Mouse (Mus musculus): ENCODE measurements around the gene Mrps9. TPM values are rescaled to one million over a fixed set of nuclear protein-coding genes. Genes with fewer than 3 reads are reported as not detected.
A peak's percentile ranks its signal among the peaks of the same experiment; 100 is the strongest.

Gene Mrps9
- 47.9 and 49.5 TPM in 2 replicates for polyA plus RNA-seq (2016; fragmentation: Nextera tagmentation; extraction: Ambion mirVana)

DNA sequence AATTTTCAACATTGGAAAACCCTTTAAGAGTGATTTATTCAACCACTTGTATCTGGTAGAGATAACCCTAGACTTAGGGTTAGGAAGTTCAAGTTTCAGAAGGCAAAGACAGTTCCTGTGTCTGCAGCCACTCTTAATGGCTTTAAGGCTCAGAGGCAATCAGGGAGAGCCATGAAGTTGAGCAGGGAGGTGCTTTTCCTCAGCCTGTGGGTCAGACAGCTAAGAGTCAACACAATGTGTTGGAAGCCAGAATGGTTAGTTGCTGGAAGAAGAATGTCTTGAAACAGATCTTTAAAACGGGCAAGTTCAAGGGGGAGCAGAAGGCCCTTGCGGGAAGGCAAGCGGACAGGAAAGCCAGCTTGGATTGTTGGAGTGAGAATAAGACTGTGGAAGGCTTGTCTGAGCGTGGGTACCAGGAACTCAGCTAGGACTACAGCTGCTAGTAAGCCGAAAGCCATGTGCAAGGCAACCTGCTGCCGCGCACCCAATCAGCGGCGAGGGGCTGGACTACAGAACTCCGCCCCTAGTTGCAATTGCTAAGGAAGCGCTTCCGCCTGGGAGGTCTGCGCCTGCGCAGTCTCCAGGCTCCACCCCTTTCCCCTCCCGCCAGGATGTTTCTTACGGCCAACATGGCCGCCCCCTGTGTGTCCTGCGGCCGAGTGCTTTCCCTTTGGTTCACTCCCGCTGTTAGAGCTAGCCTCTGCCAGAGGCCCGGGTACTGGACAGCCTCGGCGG, at the start of gene Mrps9:
Gene Mrps9, plus strand, starts transcription at position 571 of the 735 bp plus-strand sequence.
- WGBS, result under 1% methylated on average over 23 of the region's 23 CpGs
- Histone ChIP-seq H3K9me3 (no peaks in the 10 kb centered on the region), H3K4me1 (peaks cover 4% of the 10 kb centered on the region), H3K27ac (peak within 1 kb of the TSS; percentile 13; the same call in 1 of the 2 replicates), H3K9ac (peak within 1 kb of the TSS; percentile 67), H3K36me3 (no peaks in the 10 kb centered on the region), H3K4me2 (replicated peaks) (peak within 1 kb of the TSS; percentile 84), H3K27me3 (no peaks in the 10 kb centered on the region), H3K4me3 (peak within 1 kb of the TSS; percentile 78)
- peak; percentile 99 for ATAC-seq (ENCODE audit: insufficient number of reproducible peaks, insufficient read depth, low FRiP score, low TSS enrichment)

DNA sequence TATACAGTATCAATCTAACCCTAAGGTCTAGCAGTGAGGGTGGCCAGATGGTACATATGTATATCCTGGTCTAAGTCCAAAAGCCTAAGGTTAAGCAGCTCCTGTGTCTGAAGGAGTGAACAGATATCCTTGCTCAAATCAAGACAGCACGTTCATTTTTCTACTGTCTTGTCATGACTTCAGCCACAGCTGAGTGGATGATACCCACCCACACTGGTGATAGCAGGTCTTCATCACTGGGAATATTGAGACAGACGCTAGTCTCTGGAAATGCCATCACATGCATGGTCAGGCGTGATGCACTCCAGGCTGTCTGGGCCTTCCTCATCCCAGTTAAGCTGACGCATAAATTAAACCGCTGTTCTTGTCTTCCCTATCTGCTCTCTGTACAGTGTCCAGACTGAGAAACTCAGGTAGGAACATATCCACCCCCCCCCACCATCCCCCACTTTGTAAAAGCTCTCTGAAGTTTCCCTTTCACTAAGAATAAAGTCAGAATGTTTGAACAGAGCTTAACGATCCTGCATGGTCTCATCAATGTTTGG, 37.7 kb upstream of the Mrps9 start:
- no peak overlapping the region for H3K4me2 ChIP-seq (replicated peaks)
- no peak overlapping the region for H3K27ac ChIP-seq
- no peaks in the 10 kb centered on the region for H3K9me3 ChIP-seq
- WGBS, result 88% methylated on average over 6 of the region's 6 CpGs
- ATAC-seq (ENCODE audit: insufficient number of reproducible peaks, insufficient read depth, low FRiP score, low TSS enrichment), result no peak
- no peak overlapping the region for H3K9ac ChIP-seq
- H3K4me1 ChIP-seq, result no peaks in the 10 kb centered on the region
- no peaks in the 10 kb centered on the region for H3K27me3 ChIP-seq
- no peaks in the 10 kb centered on the region for H3K36me3 ChIP-seq
- H3K4me3 ChIP-seq, result no peak overlapping the region

DNA sequence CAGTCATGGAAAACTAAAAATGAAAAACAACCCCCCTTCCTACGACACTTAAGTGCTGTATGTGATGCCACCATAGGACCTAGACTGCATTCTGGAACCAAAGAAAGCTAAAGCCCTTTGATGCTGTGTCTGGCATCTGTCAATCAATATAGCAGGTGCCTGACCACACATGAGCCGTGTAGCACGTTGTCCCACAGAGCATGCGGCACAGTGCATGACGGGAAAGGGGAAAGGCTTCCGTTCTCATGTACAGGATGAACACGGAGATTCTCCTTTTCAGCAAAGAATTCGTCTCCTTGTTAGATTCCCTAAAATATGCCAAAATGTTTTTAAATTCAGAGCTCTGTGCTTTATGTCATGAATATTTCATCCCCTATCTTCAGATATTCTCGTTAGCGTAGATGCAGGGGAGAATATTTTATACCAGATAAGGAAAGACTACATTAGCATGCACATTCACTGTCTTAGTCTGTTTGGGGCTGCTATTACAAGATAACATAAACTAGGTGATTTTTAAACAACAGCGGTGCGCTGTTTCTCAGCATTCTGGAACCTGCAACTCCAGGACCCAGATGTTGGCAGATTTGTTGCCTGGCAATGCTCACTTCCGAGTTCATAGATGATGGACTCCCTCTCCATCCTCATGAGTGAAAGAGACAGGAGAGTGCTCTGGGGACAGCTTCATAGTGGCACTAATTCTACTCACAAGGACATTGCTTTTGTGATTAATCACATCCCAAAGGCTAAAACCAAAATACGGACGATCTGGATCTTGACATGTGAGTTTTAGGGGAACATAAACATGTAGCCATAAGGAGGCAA, 36.0 kb upstream of the Mrps9 start:
- Histone ChIP-seq H3K27me3 (no peaks in the 10 kb centered on the region), H3K27ac (no peak overlapping the region), H3K4me3 (no peak overlapping the region), H3K4me1 (no peaks in the 10 kb centered on the region), H3K4me2 (replicated peaks) (no peak overlapping the region), H3K36me3 (no peaks in the 10 kb centered on the region), H3K9ac (no peak overlapping the region), H3K9me3 (no peaks in the 10 kb centered on the region)
- ATAC-seq (ENCODE audit: insufficient number of reproducible peaks, insufficient read depth, low FRiP score, low TSS enrichment), result no peak
- WGBS, result 86% methylated on average over 15 of the region's 15 CpGs

- Histone ChIP-seq H3K9me3 (no peaks in the 10 kb centered on the region), H3K27ac (peak overlapping the region; percentile 13; the same call in 1 of the 2 replicates)
- WGBS, result under 1% methylated on average over 21 of the region's 21 CpGs
Observed at GRCm38 (mm10) chr1:42851398-42851767, 350 bp downstream of the Mrps9 start.

GRCm38 (mm10) chr1:42851810-42852209, 777 bp downstream of the Mrps9 start:
- WGBS, result 2% methylated on average over 16 of the region's 16 CpGs
- peak overlapping the region; percentile 67 for H3K9ac ChIP-seq
- peak overlapping the region; percentile 84 for H3K4me2 ChIP-seq (replicated peaks)
- H3K4me3 ChIP-seq, result peak overlapping the region; percentile 78
- H3K36me3 ChIP-seq, result no peaks in the 10 kb centered on the region
- H3K27me3 ChIP-seq, result no peaks in the 10 kb centered on the region
- ATAC-seq (ENCODE audit: insufficient number of reproducible peaks, insufficient read depth, low FRiP score, low TSS enrichment), result no peak
- no peaks in the 10 kb centered on the region for H3K9me3 ChIP-seq
- H3K27ac ChIP-seq, result no peak overlapping the region
- H3K4me1 ChIP-seq, result peaks cover 4% of the 10 kb centered on the region

More at GRCm38 (mm10) chr1:42851398-42851767, 350 bp downstream of the Mrps9 start:
- Histone ChIP-seq H3K4me3 (peak overlapping the region; percentile 78), H3K27me3 (no peaks in the 10 kb centered on the region), H3K4me2 (replicated peaks) (peak overlapping the region; percentile 84), H3K9ac (peak overlapping the region; percentile 67), H3K36me3 (no peaks in the 10 kb centered on the region), H3K4me1 (peaks cover 4% of the 10 kb centered on the region)
- peak; percentile 55; the same call in 1 of the 2 replicates for ATAC-seq (ENCODE audit: insufficient number of reproducible peaks, insufficient read depth, low FRiP score, low TSS enrichment)

DNA sequence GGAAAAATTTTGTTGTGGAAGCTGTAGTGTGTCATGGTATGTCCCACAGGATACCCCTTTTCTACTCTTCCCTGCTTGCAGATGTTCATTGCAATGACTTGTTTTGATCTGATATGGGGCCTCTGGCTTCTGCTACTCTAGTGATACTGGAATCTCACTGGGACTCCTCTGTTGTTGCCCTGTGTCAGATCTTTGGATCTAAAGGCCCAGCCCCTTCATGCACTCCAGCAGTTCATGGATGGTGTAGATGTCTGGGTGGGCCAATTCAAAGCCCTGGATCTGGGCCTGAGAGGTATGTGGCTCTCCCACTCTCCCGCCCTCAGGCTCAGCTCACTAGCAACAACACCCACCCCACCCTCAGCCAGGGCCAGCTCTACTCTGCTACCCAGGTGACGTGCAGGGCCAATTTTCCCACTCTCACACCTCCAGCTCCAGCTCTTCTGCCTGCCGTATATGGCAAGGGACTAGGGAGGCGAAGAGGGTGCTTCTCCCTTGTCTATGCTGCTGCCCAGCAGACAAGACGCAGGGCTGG, 13.8 kb downstream of the Mrps9 start:
- H3K36me3 ChIP-seq, result peaks cover 35% of the 10 kb centered on the region
- no peak overlapping the region for H3K27ac ChIP-seq
- 94% methylated on average over 5 of the region's 5 CpGs for WGBS
- no peaks in the 10 kb centered on the region for H3K9me3 ChIP-seq
- H3K4me2 ChIP-seq (replicated peaks), result no peak overlapping the region
- no peak overlapping the region for H3K4me3 ChIP-seq
- H3K9ac ChIP-seq, result no peak overlapping the region
- no peaks in the 10 kb centered on the region for H3K4me1 ChIP-seq
- peak; percentile 64; the same call in 1 of the 2 replicates for ATAC-seq (ENCODE audit: insufficient number of reproducible peaks, insufficient read depth, low FRiP score, low TSS enrichment)
- H3K27me3 ChIP-seq, result no peaks in the 10 kb centered on the region

GRCm38 (mm10) chr1:42865336-42865939, 14.4 kb downstream of the Mrps9 start:
- no peaks in the 10 kb centered on the region for H3K9me3 ChIP-seq
- WGBS, result 92% methylated on average over 4 of the region's 4 CpGs
- H3K9ac ChIP-seq, result no peak overlapping the region
- H3K4me2 ChIP-seq (replicated peaks), result no peak overlapping the region
- ATAC-seq (ENCODE audit: insufficient number of reproducible peaks, insufficient read depth, low FRiP score, low TSS enrichment), result no peak
- no peaks in the 10 kb centered on the region for H3K27me3 ChIP-seq
- no peaks in the 10 kb centered on the region for H3K4me1 ChIP-seq
- no peak overlapping the region for H3K27ac ChIP-seq
- H3K4me3 ChIP-seq, result no peak overlapping the region
- H3K36me3 ChIP-seq, result peaks cover 35% of the 10 kb centered on the region

DNA sequence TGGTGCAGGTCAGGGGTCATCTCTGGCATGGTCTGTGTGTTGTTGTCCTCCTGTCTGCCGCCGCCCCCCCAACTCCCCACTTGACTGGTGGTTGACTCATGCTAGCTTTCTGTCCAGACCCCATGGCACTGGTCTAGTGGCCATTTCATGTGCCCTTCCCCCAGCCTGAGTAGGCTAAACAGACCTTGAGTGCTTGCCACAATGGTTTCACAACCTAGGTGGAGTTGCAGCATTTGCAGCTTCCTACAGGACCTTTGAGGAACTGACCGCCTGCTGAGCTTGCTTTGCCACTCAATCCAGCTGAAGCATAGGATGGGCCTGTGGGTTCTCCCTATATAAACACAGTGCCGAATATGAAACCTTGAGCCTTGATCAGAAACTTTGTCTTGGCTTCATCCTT, 15.0 kb downstream of the Mrps9 start:
- WGBS, result 96% methylated on average over 4 of the region's 4 CpGs

GRCm38 (mm10) chr1:42867188-42867587, 16.2 kb downstream of the Mrps9 start:
- no peaks in the 10 kb centered on the region for H3K9me3 ChIP-seq
- H3K36me3 ChIP-seq, result peaks cover 35% of the 10 kb centered on the region
- no peak overlapping the region for H3K9ac ChIP-seq
- H3K4me1 ChIP-seq, result no peaks in the 10 kb centered on the region
- H3K27ac ChIP-seq, result no peak overlapping the region
- no peaks in the 10 kb centered on the region for H3K27me3 ChIP-seq
- no peak overlapping the region for H3K4me3 ChIP-seq
- no peak overlapping the region for H3K4me2 ChIP-seq (replicated peaks)
- ATAC-seq (ENCODE audit: insufficient number of reproducible peaks, insufficient read depth, low FRiP score, low TSS enrichment), result no peak
- WGBS, result 95% methylated on average over 3 of the region's 3 CpGs

More for the DNA sequence above, 15.0 kb downstream of the Mrps9 start:
- no peaks in the 10 kb centered on the region for H3K9me3 ChIP-seq
- H3K27me3 ChIP-seq, result no peaks in the 10 kb centered on the region
- no peak overlapping the region for H3K9ac ChIP-seq
- no peak overlapping the region for H3K27ac ChIP-seq
- no peak overlapping the region for H3K4me2 ChIP-seq (replicated peaks)
- peaks cover 35% of the 10 kb centered on the region for H3K36me3 ChIP-seq
- ATAC-seq (ENCODE audit: insufficient number of reproducible peaks, insufficient read depth, low FRiP score, low TSS enrichment), result no peak
- no peak overlapping the region for H3K4me3 ChIP-seq
- no peaks in the 10 kb centered on the region for H3K4me1 ChIP-seq

DNA sequence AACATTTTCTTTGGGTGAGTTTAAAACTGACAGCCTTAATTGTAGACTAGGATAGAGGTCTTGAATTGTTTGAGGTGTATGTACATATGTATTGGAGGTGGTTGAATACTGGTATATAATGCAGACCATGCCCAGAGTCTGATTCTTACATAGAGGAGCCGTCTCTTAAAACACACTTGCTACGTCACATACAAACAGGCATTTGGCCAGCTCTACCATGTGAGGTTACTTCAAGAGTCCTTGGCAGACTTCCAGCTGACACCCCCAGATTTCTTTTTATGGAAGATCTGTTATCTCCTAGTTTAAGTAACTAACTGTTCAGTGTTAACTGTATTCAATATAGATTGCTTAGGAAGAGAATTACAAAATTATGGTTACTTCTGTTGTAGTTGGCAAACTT, 23.1 kb downstream of the Mrps9 start:
- H3K9me3 ChIP-seq, result no peaks in the 10 kb centered on the region
- H3K9ac ChIP-seq, result no peak overlapping the region
- WGBS, result 85% methylated on average over 2 of the region's 2 CpGs
- H3K36me3 ChIP-seq, result no peaks in the 10 kb centered on the region
- H3K27ac ChIP-seq, result no peak overlapping the region
- H3K4me3 ChIP-seq, result no peak overlapping the region
- no peak for ATAC-seq (ENCODE audit: insufficient number of reproducible peaks, insufficient read depth, low FRiP score, low TSS enrichment)
- no peaks in the 10 kb centered on the region for H3K27me3 ChIP-seq
- H3K4me2 ChIP-seq (replicated peaks), result no peak overlapping the region
- no peaks in the 10 kb centered on the region for H3K4me1 ChIP-seq

DNA sequence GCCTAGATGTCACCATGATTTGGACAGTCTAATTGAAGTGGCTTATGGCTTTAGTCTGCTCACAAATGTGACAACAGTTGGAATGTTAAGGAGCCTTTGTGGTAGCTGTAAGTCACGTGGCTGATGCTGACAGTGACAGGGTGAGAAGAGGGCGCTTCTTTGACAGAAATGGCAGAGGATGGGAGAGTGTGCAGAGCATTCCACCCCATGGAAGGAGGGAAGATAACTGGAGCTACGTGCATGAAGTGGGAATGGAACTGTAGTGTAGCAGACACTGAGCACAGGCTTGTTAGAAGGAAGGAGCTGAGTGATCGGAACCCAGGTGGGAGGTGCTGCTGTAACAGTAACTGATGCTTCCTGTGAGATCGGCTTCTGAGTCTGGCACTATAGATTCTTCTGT, 24.2 kb downstream of the Mrps9 start:
- Histone ChIP-seq H3K4me1 (no peaks in the 10 kb centered on the region), H3K36me3 (no peaks in the 10 kb centered on the region), H3K9ac (no peak overlapping the region), H3K27ac (no peak overlapping the region), H3K4me2 (replicated peaks) (no peak overlapping the region), H3K9me3 (no peaks in the 10 kb centered on the region), H3K4me3 (no peak overlapping the region), H3K27me3 (no peaks in the 10 kb centered on the region)
- no peak for ATAC-seq (ENCODE audit: insufficient number of reproducible peaks, insufficient read depth, low FRiP score, low TSS enrichment)
- 89% methylated on average over 5 of the region's 5 CpGs for WGBS
